Mouse (Mus musculus) liver (tissue): ENCODE data around the gene Slc29a1.

Source experiments
- DNase-seq: peaks from one replicate; pipeline ENCODE4 v3.0.0-alpha.2; 2020; ENCODE audit warnings: mixed read lengths

Gene Slc29a1

GRCm38 (mm10) chr17:45588370-45588769 is 11.0 kb downstream of the Slc29a1 start:
- DNase-seq, result no peak

- DNase-seq, result peak; percentile 75
Measured at GRCm38 (mm10) chr17:45586449-45586837, 13.0 kb downstream of the Slc29a1 start.

GRCm38 (mm10) chr17:45585725-45586448 is 13.5 kb downstream of the Slc29a1 start:
- no peak for DNase-seq

GRCm38 (mm10) chr17:45584939-45585678 is 14.3 kb downstream of the Slc29a1 start:
- DNase-seq, result peak; percentile 76

- DNase-seq, result peak; percentile 44
Measured at GRCm38 (mm10) chr17:45584096-45584896, 15.1 kb downstream of the Slc29a1 start.

GRCm38 (mm10) chr17:45582715-45583355 is 16.6 kb downstream of the Slc29a1 start:
- peak; percentile 63 for DNase-seq

- DNase-seq, result peak; percentile 77
Measured at GRCm38 (mm10) chr17:45582188-45582587, 17.2 kb downstream of the Slc29a1 start.

GRCm38 (mm10) chr17:45581567-45581983 is 17.8 kb downstream of the Slc29a1 start:
- DNase-seq, result peak; percentile 83

GRCm38 (mm10) chr17:45580958-45581477 is 18.4 kb downstream of the Slc29a1 start:
- no peak for DNase-seq

- DNase-seq, result no peak
Measured at GRCm38 (mm10) chr17:45579554-45579953, 19.9 kb downstream of the Slc29a1 start.

GRCm38 (mm10) chr17:45578843-45579242 is 20.6 kb downstream of the Slc29a1 start:
- no peak for DNase-seq

GRCm38 (mm10) chr17:45578242-45578641 is 21.2 kb downstream of the Slc29a1 start:
- DNase-seq, result no peak

- DNase-seq, result no peak
Measured at GRCm38 (mm10) chr17:45575123-45575897, 24.1 kb downstream of the Slc29a1 start.

GRCm38 (mm10) chr17:45574129-45574761 is 25.2 kb downstream of the Slc29a1 start:
- DNase-seq, result peak; percentile 68

GRCm38 (mm10) chr17:45573780-45574123 is 25.7 kb downstream of the Slc29a1 start:
- DNase-seq, result peak; percentile 97

- peak; percentile 99 for DNase-seq
Measured at GRCm38 (mm10) chr17:45573087-45573779, 26.2 kb downstream of the Slc29a1 start, which contains the start of gene Hsp90ab1. Gene Hsp90ab1, minus strand, starts transcription at chr17:45573271.

- DNase-seq, result peak; percentile 80
Measured at GRCm38 (mm10) chr17:45572103-45573086, 27.0 kb downstream of the Slc29a1 start.

- DNase-seq, result no peak
Measured at GRCm38 (mm10) chr17:45569999-45570398, 29.4 kb downstream of the Slc29a1 start.

- no peak for DNase-seq
Measured at GRCm38 (mm10) chr17:45568990-45569389, 30.4 kb downstream of the Slc29a1 start.
